Mouse (Mus musculus) cerebellum, postnatal 4 days (tissue): ENCODE measurements around the gene Mcidas.
"Not testable (repeated sequence)": the region's sequence is repeated elsewhere in the genome, so short reads cannot be mapped to it uniquely, and the experiment has no call there.

Experiments used
- DNase-seq, 2 experiments: peaks; one replicate each; pipeline ENCODE4 v3.0.0; 2022; ENCODE audit warnings: low spot score in 2 of 2, mixed read lengths in 1 of 2

The Mcidas gene

GRCm38 (mm10) chr13:113013174-113013953 lies 19.7 kb downstream of the Mcidas start:
- not testable (repeated sequence) for DNase-seq

- no peak for DNase-seq
These were observed 27.9 kb downstream of the Mcidas start for GRCm38 (mm10) chr13:113021521-113021920.

DNA sequence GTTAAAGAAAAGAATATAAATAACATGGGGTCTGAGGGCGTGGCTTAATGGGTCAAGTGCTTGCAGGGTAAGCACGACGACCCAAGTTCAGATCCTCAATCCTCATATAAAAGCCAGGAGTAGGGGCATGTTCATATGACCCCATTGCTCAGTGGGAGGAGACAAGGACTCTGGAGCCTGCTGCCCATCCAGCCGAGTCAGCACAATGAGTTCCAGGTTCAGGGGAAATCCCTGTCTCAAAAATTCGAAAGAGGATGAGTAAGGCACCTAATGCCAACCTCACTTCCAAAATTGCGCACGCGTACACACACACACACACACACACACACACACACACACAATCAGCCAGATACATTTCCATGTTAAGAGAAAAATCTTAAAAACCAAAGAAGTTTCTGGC lies 28.8 kb downstream of the Mcidas start:
- DNase-seq: no peak

- no peak for DNase-seq
These were observed 29.9 kb downstream of the Mcidas start for GRCm38 (mm10) chr13:113023274-113024143.

GRCm38 (mm10) chr13:113031351-113031750 lies 37.7 kb downstream of the Mcidas start:
- no peak for DNase-seq

- peak in 1 of 2 experiments; percentile 60 for DNase-seq
These were observed 38.3 kb downstream of the Mcidas start for GRCm38 (mm10) chr13:113031792-113032571.

GRCm38 (mm10) chr13:113032831-113033230 lies 39.2 kb downstream of the Mcidas start:
- no peak for DNase-seq

DNA sequence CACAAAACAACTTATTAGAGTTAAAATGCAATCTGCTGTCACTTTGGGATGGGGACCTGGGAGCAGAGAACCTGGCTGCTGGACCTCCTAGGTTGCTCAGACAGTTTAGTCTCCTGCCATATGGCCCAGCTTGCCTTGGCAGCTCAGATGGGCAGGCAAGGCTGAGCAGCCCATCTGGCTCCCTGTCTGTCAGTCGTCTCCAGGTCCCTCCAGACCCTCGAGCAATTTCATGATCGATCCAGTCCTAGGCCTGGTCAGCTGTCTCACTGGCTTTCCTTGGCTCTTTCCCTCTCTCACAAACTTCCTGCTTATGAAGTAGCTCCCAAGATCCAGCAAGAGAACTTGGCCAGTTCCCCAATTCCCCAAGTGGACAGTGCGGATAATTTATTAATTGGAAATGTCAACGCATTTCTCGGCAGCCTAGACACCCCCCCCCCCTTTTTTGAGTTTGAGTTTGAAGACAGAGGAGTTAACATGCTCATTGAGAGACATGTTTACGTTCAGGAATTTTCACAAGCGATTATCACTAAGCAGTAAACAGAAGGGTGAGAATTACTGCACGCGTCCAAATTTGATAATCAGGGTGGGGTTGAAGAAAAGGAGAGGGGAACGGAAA lies 40.7 kb downstream of the Mcidas start:
- DNase-seq: peak in 1 of 2 experiments; percentile 34

DNA sequence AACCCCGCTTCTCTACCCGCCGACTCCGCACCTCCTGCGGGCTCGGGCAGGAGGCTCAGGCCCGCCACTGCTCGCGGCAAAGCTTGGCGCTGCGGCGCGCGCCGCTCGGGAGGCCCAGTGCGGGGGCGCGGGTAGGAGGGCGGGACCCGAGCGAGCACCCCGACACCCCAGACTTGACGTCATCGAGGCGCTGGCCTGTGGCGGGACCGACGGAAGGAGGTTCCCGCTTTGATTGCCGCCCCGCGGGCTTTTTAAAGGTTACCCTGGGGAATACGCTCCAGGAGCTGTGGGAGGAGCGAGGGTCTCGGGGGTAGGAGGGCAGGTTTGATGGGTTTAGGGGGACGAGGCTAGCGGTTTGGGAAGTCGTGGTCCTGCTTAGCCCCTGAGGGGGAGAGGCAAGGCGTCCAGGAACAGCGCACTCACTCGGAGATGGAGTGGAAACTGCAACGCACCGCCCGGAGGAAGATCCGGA lies 41.3 kb downstream of the Mcidas start, which contains the start of gene Cdc20b:
Cdc20b (plus strand) TSS at position 162 of the 472 bp plus-strand sequence.
- peak in 1 of 2 experiments; percentile 30 for DNase-seq

DNA sequence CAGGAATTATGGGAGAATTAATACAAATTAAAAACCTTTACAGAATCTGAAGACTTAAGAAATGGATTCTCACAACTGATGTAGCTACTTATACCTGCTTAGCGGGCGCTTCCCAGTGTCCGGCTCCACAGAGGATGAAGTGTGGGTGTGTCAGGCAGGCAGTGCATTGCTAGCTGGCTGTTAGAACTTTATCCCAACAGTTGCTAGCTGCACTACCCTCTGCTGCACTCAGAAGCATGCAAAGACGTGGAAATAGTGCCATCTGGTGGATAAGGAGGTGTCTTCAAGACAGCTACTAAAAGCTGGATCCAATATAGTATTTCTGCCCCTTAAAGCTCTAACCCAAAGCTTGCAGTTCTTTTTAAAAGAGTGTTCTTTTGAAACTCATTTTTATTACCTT lies 42.2 kb downstream of the Mcidas start:
- DNase-seq: peak; percentile 27 to 65

- DNase-seq: no peak
These were observed 51.2 kb downstream of the Mcidas start for GRCm38 (mm10) chr13:113044876-113045275.

DNA sequence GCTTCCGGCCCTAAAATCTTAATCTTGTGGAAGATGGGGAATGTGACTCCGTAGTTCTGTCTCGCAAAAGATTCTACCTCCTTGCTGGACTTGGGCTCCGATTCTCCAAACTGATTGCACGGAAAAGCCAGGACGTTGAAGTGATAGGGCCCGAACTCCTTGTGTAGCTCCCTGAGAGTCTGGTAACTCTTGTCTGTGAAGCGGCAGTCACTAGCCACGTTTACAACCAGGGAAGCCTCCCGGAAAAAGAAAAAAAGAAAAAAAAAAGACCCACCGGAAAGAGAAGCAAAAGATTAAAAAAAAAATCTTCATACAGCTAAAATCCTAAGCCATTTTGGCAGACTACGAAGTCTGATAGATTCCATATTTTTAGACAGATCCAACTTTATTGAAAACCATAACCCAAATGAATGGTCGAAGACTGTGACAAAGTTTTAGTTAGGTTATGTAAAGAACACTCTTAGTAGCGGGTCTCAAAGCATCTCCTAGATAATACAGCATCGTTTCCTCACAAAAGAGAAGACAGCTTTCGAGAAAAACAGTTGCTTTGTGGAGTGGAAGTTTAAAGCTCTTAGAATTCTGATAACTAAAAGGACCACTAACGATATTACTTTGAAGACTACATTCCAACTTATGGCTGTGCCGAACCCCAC lies 51.9 kb downstream of the Mcidas start:
- no peak for DNase-seq

DNA sequence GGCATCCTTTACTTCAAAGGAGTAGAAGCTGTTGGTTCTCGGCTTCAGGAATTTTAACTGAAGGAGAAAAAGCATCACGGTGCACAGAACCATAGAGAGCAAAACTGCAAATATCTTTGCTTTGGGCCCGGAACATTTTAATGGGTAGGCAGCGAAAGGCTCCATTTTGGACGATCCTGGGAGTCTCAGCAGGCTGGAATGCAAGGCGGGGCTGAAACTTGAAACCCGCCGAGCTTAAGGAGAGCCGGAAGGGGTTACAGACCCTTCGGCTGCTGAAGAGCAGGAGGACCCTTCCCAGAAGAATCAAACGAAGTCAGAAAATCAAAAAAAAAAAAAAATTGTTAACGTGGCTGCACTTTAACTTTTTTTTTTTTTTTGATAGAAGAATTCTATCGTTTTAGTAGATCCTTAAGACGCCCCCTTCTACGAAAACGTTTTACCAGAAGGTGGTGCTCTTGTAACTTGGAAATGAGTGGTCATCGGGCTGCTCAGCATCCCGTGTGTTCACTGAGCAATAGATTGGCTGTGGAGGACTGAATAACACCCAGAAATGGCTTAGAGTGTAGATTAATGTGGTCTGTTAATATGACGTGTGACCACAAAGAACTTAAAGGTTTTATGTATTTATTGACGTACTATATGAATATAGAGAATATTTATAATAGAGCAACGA lies 52.7 kb downstream of the Mcidas start, which contains the start of gene Gpx8:
Gpx8 (minus strand) TSS at position 200 of the 673 bp plus-strand sequence.
- DNase-seq: peak in 1 of 2 experiments; percentile 32

GRCm38 (mm10) chr13:113047018-113047417 lies 53.4 kb downstream of the Mcidas start:
- no peak for DNase-seq

DNA sequence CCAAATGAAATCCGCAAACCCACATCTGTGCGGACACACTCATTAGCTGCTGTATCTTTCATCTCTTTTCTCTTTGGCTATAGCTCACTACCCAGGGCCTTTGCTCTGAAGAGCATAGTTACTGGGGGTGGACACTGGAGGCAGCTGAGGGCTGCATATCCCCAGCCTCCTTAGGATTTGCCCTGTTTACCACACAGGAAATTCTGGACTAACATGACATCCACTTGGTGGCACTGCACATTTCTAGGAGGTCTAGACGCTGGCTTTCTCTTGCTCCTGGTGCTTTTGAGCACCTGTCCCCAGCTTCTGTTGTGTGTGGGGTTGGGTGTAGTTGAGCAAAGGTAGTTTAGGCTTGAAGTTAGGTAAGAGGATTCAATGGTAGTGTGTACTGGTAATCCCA lies 54.0 kb downstream of the Mcidas start:
- no peak for DNase-seq
